Mouse (Mus musculus): ENCODE measurements around the gene Rsbn1l.

Rsbn1l gene

DNA sequence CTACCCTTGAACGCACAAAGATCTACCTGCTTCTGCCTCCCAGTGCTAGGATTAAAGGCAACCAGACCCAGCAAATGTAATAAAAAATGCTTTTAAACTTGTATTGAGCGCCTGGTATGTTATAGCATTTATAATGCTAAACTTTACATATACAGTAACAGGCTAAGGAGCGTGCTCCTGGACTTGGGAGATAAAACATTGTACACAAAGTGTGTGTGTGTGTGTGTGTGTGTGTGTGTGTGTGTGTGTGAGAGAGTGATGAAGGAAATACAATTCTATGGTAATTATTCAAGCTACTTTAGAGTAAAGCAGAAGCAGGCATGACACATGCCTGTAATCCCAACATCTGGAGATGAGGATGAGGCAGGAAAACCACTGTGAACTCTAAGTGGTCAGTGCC is at the start of gene Rsbn1l:
TSS of gene Rsbn1l (minus strand) at position 101 of the 400 bp plus-strand sequence.
- no peak for DNase-seq (ENCODE audit: low spot score in 2 of 2)

GRCm38 (mm10) chr5:21002723-21003122 is 46.5 kb upstream of the Rsbn1l start:
- no peak for DNase-seq (ENCODE audit: low spot score in 2 of 2)

DNA sequence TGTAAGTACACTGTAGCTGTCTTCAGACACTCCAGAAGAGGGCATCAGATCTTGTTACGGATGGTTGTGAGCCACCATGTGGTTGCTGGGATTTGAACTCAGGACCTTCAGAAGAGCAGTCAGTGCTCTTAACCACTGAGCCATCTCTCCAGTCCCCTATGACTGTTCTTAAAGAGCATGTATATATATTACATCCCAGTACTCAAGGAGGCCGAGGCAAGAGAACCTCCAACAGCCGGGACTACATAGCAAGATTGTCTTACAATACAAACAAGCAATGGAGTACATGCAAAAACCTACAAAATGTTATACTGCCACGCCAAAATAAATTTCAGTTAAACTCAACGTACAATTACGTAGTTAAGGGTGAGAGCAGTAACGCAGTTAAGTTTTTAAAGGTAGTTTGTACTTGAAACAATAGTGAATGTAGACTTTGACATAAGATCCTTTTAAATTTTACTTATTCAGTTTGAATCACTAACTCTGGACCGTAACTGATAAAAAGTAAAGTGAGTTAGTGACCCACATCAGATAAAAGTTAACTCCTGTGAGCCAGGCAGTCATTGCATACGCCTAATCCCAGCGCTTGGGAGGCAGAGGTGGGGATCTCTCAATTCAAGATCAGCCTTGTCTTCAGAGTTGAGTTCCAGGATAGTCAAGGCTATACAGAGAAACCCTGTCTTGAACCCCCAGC is 45.6 kb upstream of the Rsbn1l start:
- DNase-seq (ENCODE audit: low spot score in 2 of 2), result no peak

GRCm38 (mm10) chr5:20998427-20998826 is 42.2 kb upstream of the Rsbn1l start:
- DNase-seq (ENCODE audit: low spot score in 2 of 2), result no peak

DNA sequence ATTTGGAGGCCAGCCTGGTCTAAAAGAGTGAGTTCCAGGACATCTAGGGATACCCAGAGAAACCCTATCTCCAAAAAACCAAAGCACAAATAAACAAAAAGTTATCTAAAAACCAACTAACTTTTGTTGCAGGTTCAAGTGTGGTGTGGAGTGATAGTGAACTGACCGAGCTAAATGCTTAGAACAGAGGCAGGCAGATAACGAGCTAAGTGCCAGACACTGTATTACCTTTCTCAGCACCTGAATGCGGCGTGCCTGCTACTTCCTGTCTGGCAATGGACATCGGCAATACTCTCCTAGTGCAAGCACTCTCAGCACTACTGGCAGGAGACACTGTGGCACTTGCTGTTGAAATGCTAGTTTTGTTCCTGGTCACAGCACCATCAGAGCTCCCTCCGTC is 41.4 kb upstream of the Rsbn1l start:
- no peak for DNase-seq (ENCODE audit: low spot score in 2 of 2)

DNA sequence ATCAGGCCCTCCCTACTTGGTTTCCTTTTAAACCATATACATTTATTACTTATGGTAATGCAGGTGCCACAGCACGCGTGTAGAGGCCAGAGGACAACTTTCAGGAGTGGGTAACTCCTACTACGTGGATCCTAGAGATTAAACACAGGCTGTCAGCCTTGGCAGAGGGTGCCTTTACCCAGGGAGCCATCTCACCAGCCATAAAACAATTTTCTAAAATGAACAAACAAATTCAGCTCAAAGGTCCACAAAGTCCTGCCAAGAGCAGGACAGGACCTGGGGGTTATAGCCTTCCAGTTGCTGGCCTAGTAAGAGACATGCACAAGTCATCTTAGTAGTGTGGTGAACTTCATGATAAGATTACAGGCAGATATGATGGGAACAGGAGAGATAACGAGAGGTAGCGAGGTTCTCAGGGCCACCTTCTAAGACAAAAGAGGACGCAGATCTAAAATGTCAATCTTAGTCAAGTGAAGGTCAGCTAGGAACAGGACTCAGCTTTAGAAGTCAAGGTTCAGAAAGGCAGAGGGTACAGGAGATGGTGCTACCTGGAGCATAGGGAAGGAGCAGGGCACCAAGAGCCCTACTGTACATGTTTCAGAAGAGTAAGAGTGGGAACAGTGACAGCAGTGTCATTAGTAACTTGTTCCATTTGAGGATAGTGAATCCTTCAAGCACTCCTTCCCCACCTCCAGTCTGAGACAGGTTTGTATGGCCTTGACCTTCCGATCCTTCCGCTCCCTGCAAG is 34.0 kb upstream of the Rsbn1l start:
- DNase-seq (ENCODE audit: low spot score in 2 of 2), result no peak

DNA sequence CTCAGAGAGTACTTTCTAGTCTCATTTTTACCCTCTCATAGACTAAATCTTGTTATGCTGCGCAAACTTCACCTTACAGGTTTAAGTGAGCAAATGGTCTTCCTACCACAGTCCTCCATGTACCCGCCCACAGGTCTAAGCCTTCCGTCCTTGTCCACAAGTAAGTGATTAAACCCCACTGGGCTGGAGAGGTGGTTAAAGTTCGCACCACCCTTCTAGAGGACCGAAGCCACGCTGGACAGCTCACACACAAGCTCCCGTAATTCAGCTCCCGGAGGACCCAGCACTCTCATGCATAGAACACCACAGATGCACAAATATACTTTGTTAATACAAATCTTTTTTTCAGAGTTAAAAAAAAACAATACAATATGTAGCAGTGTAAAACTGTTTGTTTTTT is 30.1 kb upstream of the Rsbn1l start:
- no peak for DNase-seq (ENCODE audit: low spot score in 2 of 2)

DNA sequence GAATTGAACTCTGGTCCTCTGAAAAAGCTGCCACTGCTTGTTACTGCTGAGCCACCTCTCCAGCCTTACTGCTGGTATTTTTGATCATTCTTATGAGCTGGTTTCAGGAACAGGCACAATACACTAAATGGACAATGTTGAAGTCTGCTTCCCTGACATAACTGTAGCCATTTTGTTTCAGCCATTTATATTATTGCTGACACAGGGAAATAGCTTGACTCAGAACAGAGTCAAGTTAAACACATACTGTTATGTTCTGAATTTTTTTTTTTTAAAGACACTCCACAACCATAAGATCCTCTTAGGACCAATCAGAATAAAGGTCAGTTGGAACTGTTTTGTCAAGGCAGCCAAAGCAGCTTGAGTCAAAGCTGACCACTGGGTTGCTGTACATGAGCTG is 27.3 kb upstream of the Rsbn1l start:
- DNase-seq (ENCODE audit: low spot score in 2 of 2), result no peak

DNA sequence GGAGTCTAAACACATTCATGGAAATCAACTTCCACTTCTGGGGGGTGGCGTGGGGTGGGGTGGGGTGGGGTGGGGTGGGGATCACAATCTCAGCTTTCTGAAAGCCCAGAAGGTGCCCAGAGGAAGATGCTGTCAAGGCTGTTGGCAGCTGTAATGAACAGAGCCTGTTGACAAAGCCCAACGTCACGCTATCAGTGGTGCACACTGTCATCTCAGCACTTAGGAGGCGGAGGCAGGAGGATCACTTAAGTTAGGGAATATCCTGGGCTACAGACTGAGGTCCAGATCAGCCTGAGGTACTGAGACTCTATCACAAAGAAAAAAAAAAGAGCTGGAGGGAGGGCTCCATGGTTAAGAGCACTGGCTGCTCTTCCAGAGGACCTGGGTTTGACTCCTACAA is 18.5 kb upstream of the Rsbn1l start:
- DNase-seq (ENCODE audit: low spot score in 2 of 2), result no peak

GRCm38 (mm10) chr5:20973999-20974398 is 17.8 kb upstream of the Rsbn1l start:
- DNase-seq (ENCODE audit: low spot score in 2 of 2), result no peak

- no peak for DNase-seq (ENCODE audit: low spot score in 2 of 2)
These were observed 16.9 kb upstream of the Rsbn1l start for GRCm38 (mm10) chr5:20973069-20973468.

DNA sequence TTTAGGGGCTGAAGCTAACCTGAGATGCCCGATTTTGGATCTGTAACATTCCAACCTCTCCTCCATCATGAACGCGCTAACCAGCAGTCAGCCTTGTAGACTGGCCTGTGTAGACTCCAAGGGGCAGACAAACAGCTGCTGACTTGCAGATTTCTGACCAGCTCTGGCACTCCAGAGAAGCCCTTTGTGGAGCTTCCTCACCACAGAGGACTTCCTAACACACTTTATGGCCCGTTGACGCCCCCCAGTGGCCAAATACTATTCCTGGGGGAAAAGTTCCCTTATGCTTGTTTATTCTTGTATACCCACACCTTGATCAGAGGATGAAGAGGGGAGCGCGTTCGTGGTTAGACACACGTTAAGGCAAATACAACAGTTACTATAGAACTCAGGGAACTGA is 12.8 kb upstream of the Rsbn1l start:
- no peak for DNase-seq (ENCODE audit: low spot score in 2 of 2)

GRCm38 (mm10) chr5:20968493-20968892 is 12.3 kb upstream of the Rsbn1l start:
- DNase-seq (ENCODE audit: low spot score in 2 of 2), result no peak

DNA sequence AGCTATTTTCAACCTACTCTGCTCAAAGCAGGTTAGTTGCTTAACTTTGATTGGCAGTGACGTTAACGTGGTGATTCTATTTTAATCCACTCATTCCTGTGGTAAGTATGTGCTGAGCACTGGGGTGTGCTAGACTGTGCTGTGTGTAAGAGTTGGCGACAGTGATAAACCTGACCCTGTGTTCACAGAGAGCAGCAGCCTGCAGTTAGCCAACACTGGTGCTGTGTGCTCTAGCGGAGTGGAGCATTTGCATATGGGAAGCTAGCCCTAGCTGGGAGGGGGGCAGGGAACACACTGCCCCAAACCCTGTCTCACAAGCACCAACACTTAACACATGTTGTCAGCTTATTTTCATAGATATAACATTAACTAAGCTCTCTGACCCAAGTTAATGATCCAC is 11.7 kb upstream of the Rsbn1l start:
- DNase-seq (ENCODE audit: low spot score in 2 of 2), result no peak

- DNase-seq (ENCODE audit: low spot score in 2 of 2), result no peak
These were observed 8.2 kb upstream of the Rsbn1l start for GRCm38 (mm10) chr5:20964446-20964845.

DNA sequence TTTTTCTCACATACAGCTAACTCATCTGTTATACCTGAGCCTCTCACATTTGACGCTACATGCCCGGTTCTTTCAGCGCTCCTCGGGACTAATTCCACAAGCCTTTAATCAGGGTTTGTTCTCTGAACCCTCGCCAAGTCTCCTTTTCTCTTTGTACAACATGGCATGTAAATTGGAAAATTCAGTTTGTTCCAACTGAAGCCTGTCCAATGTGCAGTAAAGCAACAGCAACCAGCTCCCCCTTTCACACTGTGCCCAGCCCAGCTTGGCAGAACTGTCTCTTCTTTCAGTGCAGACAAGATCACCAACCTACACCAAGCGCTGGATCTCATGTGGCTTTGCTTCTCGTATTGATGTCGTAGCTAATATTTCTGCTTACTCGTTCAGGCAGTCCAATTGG is 7.1 kb upstream of the Rsbn1l start:
- no peak for DNase-seq (ENCODE audit: low spot score in 2 of 2)

DNA sequence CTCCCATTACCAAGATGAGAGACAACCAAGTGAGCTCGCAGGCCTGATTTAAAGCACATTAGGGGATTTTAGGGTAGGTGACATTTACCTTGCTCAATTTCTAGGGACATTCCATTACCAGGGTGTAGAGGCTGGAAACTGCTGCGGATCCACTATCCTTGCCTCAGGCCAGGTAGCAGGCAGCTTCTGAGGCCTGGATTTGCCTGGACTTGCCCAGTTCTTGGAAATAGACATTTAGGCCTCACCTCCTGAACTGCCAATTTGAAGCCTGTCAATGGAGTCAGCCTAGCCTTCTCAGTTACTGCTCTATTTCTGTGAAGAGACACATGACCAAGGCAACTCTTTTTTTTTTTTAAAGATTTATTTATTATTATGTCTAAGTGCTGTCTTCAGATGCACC is 4.7 kb upstream of the Rsbn1l start:
- DNase-seq (ENCODE audit: low spot score in 2 of 2), result no peak

DNA sequence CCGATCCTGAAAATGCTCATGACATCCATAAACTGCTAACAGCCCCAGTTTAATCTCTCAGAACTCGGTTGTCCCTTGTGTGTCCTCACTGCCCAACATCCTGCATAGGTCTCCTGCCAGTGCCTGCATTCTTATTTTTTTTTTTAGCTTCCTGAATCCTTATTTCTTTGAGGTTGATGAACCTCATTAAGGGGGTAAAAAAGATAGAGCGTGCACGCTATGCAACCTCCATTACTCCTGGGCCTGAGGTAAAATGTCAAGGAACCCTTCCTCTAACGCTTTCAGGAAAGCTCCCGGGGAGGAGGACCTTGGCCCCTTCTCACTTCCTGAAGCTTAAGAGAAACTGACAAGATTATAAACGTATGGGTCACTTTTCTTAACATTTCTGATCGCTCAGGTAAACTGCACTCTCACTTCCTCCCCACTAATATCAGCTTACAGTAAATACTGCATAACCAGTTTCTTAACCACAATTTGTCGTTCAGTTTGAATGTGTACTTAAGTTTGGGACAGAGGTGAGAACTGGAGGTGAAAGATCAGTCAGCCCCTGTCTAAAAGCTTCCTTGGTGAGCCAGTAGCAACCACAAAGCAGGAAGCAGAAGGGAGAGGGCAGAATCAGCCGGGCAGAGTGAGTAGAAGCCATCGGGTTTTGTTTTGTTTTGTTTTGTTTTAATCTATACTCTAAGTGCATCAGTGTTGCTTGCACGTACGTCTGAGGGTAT is 923 bp downstream of the Rsbn1l start:
- DNase-seq (ENCODE audit: low spot score in 2 of 2), result no peak

- no peak for DNase-seq (ENCODE audit: low spot score in 2 of 2)
These were observed 3.8 kb downstream of the Rsbn1l start for GRCm38 (mm10) chr5:20952337-20952925.

GRCm38 (mm10) chr5:20951666-20952281 is 4.4 kb downstream of the Rsbn1l start:
- peak; percentile 94 to 96 for DNase-seq (ENCODE audit: low spot score in 2 of 2)

DNA sequence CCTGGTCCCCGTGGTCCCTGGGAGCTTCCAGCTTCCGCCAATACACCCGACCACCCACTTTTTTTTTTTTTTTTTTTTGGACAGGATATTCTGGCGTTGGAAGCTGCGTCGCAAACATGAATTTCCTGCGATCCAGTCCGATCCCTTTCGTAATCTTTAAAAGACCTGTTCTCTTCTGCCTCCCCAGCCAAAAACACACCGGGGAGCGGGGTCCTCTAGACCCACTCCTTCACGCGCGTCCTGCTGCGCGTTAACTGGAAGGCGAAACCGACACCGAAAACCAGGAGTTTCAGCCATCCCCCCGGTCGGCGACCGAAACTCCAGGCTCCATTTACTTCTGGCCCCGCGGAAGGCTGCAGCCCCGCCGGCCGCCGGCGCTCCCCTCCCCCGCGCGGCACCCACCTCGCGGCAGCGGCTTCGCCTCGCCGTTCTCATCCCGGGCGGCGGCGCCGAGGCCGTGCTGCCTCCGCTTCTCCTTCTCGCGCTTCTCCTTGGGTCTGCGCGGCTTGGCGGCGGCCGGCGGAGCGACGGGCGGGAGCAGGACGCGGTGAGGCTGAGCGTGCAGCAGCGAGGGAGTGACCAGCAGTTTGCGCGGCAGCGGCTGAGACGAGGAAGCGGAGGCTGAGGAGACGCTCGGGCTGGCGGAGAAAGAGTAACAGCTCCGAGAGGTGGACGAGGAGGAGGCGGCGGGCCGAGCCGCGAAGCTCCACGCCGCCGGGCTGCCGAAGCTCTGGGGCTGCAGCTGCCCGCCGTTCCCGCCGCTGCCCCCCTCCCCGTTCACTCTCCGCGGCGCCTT is 5.1 kb downstream of the Rsbn1l start:
- DNase-seq (ENCODE audit: low spot score in 2 of 2), result peak in 1 of 2 experiments; percentile 54
